Mouse (Mus musculus): ENCODE results near the gene Gm6169.
"Not testable (repeated sequence)": the region's sequence is repeated elsewhere in the genome, so short reads cannot be mapped to it uniquely, and the experiment has no call there.

Gm6169 gene

GRCm38 (mm10) chr13:97068151-97068550, 30.9 kb downstream of the Gm6169 start:
- no peak for DNase-seq (ENCODE audit: low spot score)

GRCm38 (mm10) chr13:97067691-97068090, 31.3 kb downstream of the Gm6169 start:
- DNase-seq (ENCODE audit: low spot score) = no peak

- no peak for DNase-seq (ENCODE audit: low spot score)
Observed at GRCm38 (mm10) chr13:97066649-97067550, 32.1 kb downstream of the Gm6169 start, which contains the start of gene Fam169a. Gene Fam169a, plus strand, starts transcription at chr13:97067286.

- DNase-seq (ENCODE audit: low spot score) = not testable (repeated sequence)
Observed at GRCm38 (mm10) chr13:97064844-97065621, 34.0 kb downstream of the Gm6169 start.

- no peak for DNase-seq (ENCODE audit: low spot score)
Observed at GRCm38 (mm10) chr13:97064413-97064812, 34.6 kb downstream of the Gm6169 start.

- DNase-seq (ENCODE audit: low spot score) = no peak
Observed at GRCm38 (mm10) chr13:97063431-97063830, 35.6 kb downstream of the Gm6169 start.

GRCm38 (mm10) chr13:97062151-97062550, 36.9 kb downstream of the Gm6169 start:
- no peak for DNase-seq (ENCODE audit: low spot score)

GRCm38 (mm10) chr13:97060331-97060730, 38.7 kb downstream of the Gm6169 start:
- DNase-seq (ENCODE audit: low spot score) = no peak

- DNase-seq (ENCODE audit: low spot score) = no peak
Observed at GRCm38 (mm10) chr13:97059746-97060145, 39.3 kb downstream of the Gm6169 start.

GRCm38 (mm10) chr13:97057817-97058216, 41.2 kb downstream of the Gm6169 start:
- DNase-seq (ENCODE audit: low spot score) = no peak

- no peak for DNase-seq (ENCODE audit: low spot score)
Observed at GRCm38 (mm10) chr13:97053844-97054243, 45.2 kb downstream of the Gm6169 start.

GRCm38 (mm10) chr13:97052667-97053066, 46.4 kb downstream of the Gm6169 start:
- DNase-seq (ENCODE audit: low spot score) = peak; percentile 63

- no peak for DNase-seq (ENCODE audit: low spot score)
Observed at GRCm38 (mm10) chr13:97051158-97051557, 47.9 kb downstream of the Gm6169 start.
